Mouse (Mus musculus) neural tube, embryonic 12.5 days (tissue): ENCODE data around the gene Dnajc30. TPM values are rescaled to one million over a fixed set of nuclear protein-coding genes. Genes with fewer than 3 reads are reported as not detected.
A peak's percentile ranks its signal among the peaks of the same experiment; 100 is the strongest.

Experiments used
- ATAC-seq: fragments of 200-750 bp; cut with Nextera tagmentation; 2 replicates; pipeline ENCODE4 v1.8.0; 2017; ENCODE audit warnings: low read depth, mild to moderate bottlenecking, moderate TSS enrichment, moderate library complexity; ENCODE audit not compliant: low FRiP score
- H3K27ac ChIP-seq: fragments of 300-500 bp; sonication (generic); 2 replicates; pipeline ENCODE4 v1.5.1; 2016
- H3K27me3 ChIP-seq: fragments of 300-500 bp; sonication (generic); replicated peaks from 2 replicates; pipeline ENCODE4 v1.6.1; 2016; ENCODE audit warnings: mild to moderate bottlenecking
- H3K36me3 ChIP-seq: fragments of 300-500 bp; sonication (generic); 2 replicates; pipeline ENCODE4 v1.6.1; 2016; ENCODE audit warnings: mild to moderate bottlenecking
- H3K4me1 ChIP-seq: fragments of 300-500 bp; sonication (generic); 2 replicates; pipeline ENCODE4 v1.6.1; 2016
- H3K4me2 ChIP-seq: fragments of 300-500 bp; sonication (generic); replicated peaks from 2 replicates; pipeline ENCODE4 v1.6.1; 2016; ENCODE audit warnings: mild to moderate bottlenecking
- H3K4me3 ChIP-seq: fragments of 300-500 bp; sonication (generic); 2 replicates; pipeline ENCODE4 v1.5.1; 2016
- H3K9ac ChIP-seq: fragments of 300-500 bp; sonication (generic); 2 replicates; pipeline ENCODE4 v1.6.1; 2016; ENCODE audit warnings: mild to moderate bottlenecking
- H3K9me3 ChIP-seq: fragments of 300-500 bp; sonication (generic); 2 replicates; pipeline ENCODE4 v1.6.1; 2016; ENCODE audit warnings: mild to moderate bottlenecking
- WGBS: fragments of 180-500 bp; shearing (Covaris S2); methylation state at CpG from one replicate; pipeline ENCODE4 v1.1.7; 2016; 5-methylcytosine and 5-hydroxymethylcytosine counted together
- polyA plus RNA-seq: library from polyadenylated mRNA; unstranded; fragments of >200 nt; fragmentation: Nextera tagmentation; extraction: Ambion mirVana; gene quantifications from 2 replicates; pipeline ENCODE4 v1.2.1, GENCODE M21; 2016

Gene Dnajc30
- polyA plus RNA-seq, result 30.3 and 32.2 TPM in 2 replicates

GRCm38 (mm10) chr5:135063629-135064381, at the start of gene Dnajc30:
Gene Dnajc30 (plus strand): TSS chr5:135064202.
- Histone ChIP-seq H3K4me1 (peaks cover 20% of the 10 kb centered on the region), H3K27me3 (no peaks in the 10 kb centered on the region), H3K27ac (no peak within 1 kb of the TSS), H3K4me2 (peak within 1 kb of the TSS; percentile 87), H3K9ac (peak within 1 kb of the TSS; percentile 85), H3K36me3 (peaks cover 52% of the 10 kb centered on the region), H3K4me3 (peak within 1 kb of the TSS; percentile 90), H3K9me3 (no peaks in the 10 kb centered on the region)
- peak; percentile 94 for ATAC-seq
- 1% methylated on average over 51 of the region's 52 CpGs for WGBS

GRCm38 (mm10) chr5:135015497-135015896, 48.5 kb upstream of the Dnajc30 start:
- Histone ChIP-seq H3K4me2 (no peak overlapping the region), H3K4me3 (no peak overlapping the region), H3K36me3 (no peaks in the 10 kb centered on the region), H3K27ac (no peak overlapping the region), H3K4me1 (peaks cover 15% of the 10 kb centered on the region), H3K9me3 (no peaks in the 10 kb centered on the region), H3K27me3 (no peaks in the 10 kb centered on the region), H3K9ac (no peak overlapping the region)
- no peak for ATAC-seq
- WGBS, result 15% methylated on average over 7 of the region's 7 CpGs

- Histone ChIP-seq H3K27me3 (no peaks in the 10 kb centered on the region), H3K4me1 (peaks cover 11% of the 10 kb centered on the region), H3K4me3 (no peak overlapping the region), H3K9ac (no peak overlapping the region), H3K27ac (no peak overlapping the region), H3K4me2 (no peak overlapping the region), H3K36me3 (no peaks in the 10 kb centered on the region), H3K9me3 (no peaks in the 10 kb centered on the region)
- 63% methylated on average over 4 of the region's 4 CpGs for WGBS
- ATAC-seq, result no peak
These were observed 47.7 kb upstream of the Dnajc30 start for GRCm38 (mm10) chr5:135016224-135016759.

- H3K36me3 ChIP-seq, result no peaks in the 10 kb centered on the region
- H3K27me3 ChIP-seq, result no peaks in the 10 kb centered on the region
- no peaks in the 10 kb centered on the region for H3K9me3 ChIP-seq
- H3K4me3 ChIP-seq, result no peak overlapping the region
- 75% methylated on average over 6 of the region's 6 CpGs for WGBS
- ATAC-seq, result no peak
- H3K4me2 ChIP-seq, result no peak overlapping the region
- H3K9ac ChIP-seq, result no peak overlapping the region
- H3K4me1 ChIP-seq, result peaks cover 21% of the 10 kb centered on the region
- no peak overlapping the region for H3K27ac ChIP-seq
These were observed 42.2 kb upstream of the Dnajc30 start for GRCm38 (mm10) chr5:135021814-135022213.

GRCm38 (mm10) chr5:135023344-135024173, 40.4 kb upstream of the Dnajc30 start, which contains the start of gene Stx1a:
Gene Stx1a (plus strand): TSS chr5:135023482.
- under 1% methylated on average over 61 of the region's 61 CpGs for WGBS
- Histone ChIP-seq H3K36me3 (no peaks in the 10 kb centered on the region), H3K27ac (no peak within 1 kb of the TSS)

GRCm38 (mm10) chr5:135024665-135025224, 39.3 kb upstream of the Dnajc30 start:
- no peak overlapping the region for H3K9ac ChIP-seq
- ATAC-seq, result no peak
- 62% methylated on average over 11 of the region's 11 CpGs for WGBS
- no peaks in the 10 kb centered on the region for H3K9me3 ChIP-seq
- H3K36me3 ChIP-seq, result no peaks in the 10 kb centered on the region
- H3K4me2 ChIP-seq, result peak overlapping the region; percentile 95
- H3K27me3 ChIP-seq, result no peaks in the 10 kb centered on the region
- H3K4me3 ChIP-seq, result peak overlapping the region; percentile 68; the same call in 1 of the 2 replicates
- H3K27ac ChIP-seq, result no peak overlapping the region
- peaks cover 21% of the 10 kb centered on the region for H3K4me1 ChIP-seq

More at GRCm38 (mm10) chr5:135023344-135024173, 40.4 kb upstream of the Dnajc30 start, which contains the start of gene Stx1a:
- peak within 1 kb of the TSS; percentile 68 for H3K4me3 ChIP-seq
- H3K4me1 ChIP-seq, result peaks cover 21% of the 10 kb centered on the region
- H3K4me2 ChIP-seq, result peak within 1 kb of the TSS; percentile 95
- peak within 1 kb of the TSS; percentile 78 for H3K9ac ChIP-seq
- no peaks in the 10 kb centered on the region for H3K27me3 ChIP-seq
- no peaks in the 10 kb centered on the region for H3K9me3 ChIP-seq
- peak; percentile 94 for ATAC-seq

GRCm38 (mm10) chr5:135025899-135026298, 38.1 kb upstream of the Dnajc30 start:
- H3K4me1 ChIP-seq, result peaks cover 21% of the 10 kb centered on the region
- no peaks in the 10 kb centered on the region for H3K36me3 ChIP-seq
- H3K27me3 ChIP-seq, result no peaks in the 10 kb centered on the region
- no peak overlapping the region for H3K4me3 ChIP-seq
- H3K9ac ChIP-seq, result no peak overlapping the region
- no peak for ATAC-seq
- H3K27ac ChIP-seq, result no peak overlapping the region
- peak overlapping the region; percentile 38 for H3K4me2 ChIP-seq
- no peaks in the 10 kb centered on the region for H3K9me3 ChIP-seq
- WGBS, result 20% methylated on average over 7 of the region's 7 CpGs

GRCm38 (mm10) chr5:135029007-135029854, 34.8 kb upstream of the Dnajc30 start:
- WGBS, result 67% methylated on average over 18 of the region's 18 CpGs

GRCm38 (mm10) chr5:135032581-135032980, 31.4 kb upstream of the Dnajc30 start:
- Histone ChIP-seq H3K4me1 (peaks cover 3% of the 10 kb centered on the region), H3K9ac (no peak overlapping the region), H3K36me3 (no peaks in the 10 kb centered on the region), H3K4me3 (no peak overlapping the region), H3K27me3 (no peaks in the 10 kb centered on the region), H3K4me2 (no peak overlapping the region), H3K27ac (no peak overlapping the region), H3K9me3 (0 out of 2 replicates have a peak, but pooled peaks cover 7% of the 10 kb centered on the region)
- WGBS, result 94% methylated on average over 5 of the region's 5 CpGs
- no peak for ATAC-seq

More at GRCm38 (mm10) chr5:135029007-135029854, 34.8 kb upstream of the Dnajc30 start:
- Histone ChIP-seq H3K4me3 (no peak overlapping the region), H3K4me1 (peaks cover 16% of the 10 kb centered on the region), H3K9me3 (0 out of 2 replicates have a peak, but pooled peaks cover 3% of the 10 kb centered on the region), H3K27me3 (no peaks in the 10 kb centered on the region), H3K9ac (no peak overlapping the region), H3K4me2 (no peak overlapping the region), H3K36me3 (no peaks in the 10 kb centered on the region), H3K27ac (no peak overlapping the region)
- ATAC-seq, result no peak

- WGBS, result 96% methylated on average over 2 of the region's 2 CpGs
- H3K36me3 ChIP-seq, result 0 out of 2 replicates have a peak, but pooled peaks cover 6% of the 10 kb centered on the region
- no peak for ATAC-seq
- no peak overlapping the region for H3K4me3 ChIP-seq
- H3K9me3 ChIP-seq, result 0 out of 2 replicates have a peak, but pooled peaks cover 7% of the 10 kb centered on the region
- peaks cover 3% of the 10 kb centered on the region for H3K4me1 ChIP-seq
- H3K27ac ChIP-seq, result no peak overlapping the region
- H3K9ac ChIP-seq, result no peak overlapping the region
- no peak overlapping the region for H3K4me2 ChIP-seq
- no peaks in the 10 kb centered on the region for H3K27me3 ChIP-seq
These were observed 29.4 kb upstream of the Dnajc30 start for GRCm38 (mm10) chr5:135034593-135034992.
